Mouse (Mus musculus): ENCODE results near the gene Nme1.
"Not testable (repeated sequence)": the region's sequence is repeated elsewhere in the genome, so short reads cannot be mapped to it uniquely, and the experiment has no call there.

The Nme1 gene

GRCm38 (mm10) chr11:93963013-93963412 is 5.3 kb downstream of the Nme1 start:
- DNase-seq = no peak

- DNase-seq = no peak
These were observed 6.8 kb downstream of the Nme1 start for GRCm38 (mm10) chr11:93961482-93961881.

DNA sequence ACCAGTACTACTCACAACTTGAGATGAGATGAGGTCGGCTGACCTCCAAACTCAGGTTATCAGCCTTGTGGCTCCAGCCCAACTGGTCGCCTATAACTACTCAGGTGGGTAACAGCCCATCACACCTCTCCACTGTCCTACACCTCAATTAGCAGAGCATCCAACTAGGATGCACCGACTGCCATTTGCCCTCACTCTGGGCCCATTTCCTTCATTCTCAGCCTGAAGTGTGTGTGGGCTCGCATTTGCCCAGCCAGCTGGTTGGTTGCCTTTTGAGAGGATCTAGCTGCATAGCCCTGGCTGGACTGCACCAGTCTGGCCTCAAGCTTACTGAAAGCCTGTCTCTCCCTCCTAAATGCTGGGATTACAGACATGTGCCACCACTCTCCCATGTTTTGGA is 10.6 kb downstream of the Nme1 start:
- DNase-seq = no peak

DNA sequence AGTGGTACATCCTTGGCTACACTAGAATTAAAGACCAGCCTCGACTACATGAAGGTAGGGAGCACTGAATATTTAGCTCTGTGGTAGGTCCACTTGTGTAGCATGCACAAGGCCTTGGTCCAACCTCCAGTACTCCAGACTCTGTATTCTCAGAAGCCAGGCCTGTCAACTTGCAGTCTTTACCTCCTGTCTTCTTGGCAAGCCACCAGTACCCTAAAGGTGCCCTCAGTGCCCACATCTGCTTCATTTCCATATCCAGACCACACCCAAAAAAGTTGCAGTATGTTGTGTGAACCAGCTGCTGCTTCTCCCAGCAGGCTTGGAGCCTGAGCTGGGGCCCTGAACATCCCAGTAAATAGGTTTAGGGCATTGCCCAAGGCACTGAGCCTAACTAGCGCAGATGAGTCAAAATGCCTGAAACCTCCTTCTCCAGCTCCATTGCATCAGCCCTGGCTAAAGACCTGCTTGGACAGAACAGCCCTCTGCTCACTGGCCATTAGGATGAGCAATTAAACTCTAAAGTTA is 11.2 kb downstream of the Nme1 start:
- no peak for DNase-seq

DNA sequence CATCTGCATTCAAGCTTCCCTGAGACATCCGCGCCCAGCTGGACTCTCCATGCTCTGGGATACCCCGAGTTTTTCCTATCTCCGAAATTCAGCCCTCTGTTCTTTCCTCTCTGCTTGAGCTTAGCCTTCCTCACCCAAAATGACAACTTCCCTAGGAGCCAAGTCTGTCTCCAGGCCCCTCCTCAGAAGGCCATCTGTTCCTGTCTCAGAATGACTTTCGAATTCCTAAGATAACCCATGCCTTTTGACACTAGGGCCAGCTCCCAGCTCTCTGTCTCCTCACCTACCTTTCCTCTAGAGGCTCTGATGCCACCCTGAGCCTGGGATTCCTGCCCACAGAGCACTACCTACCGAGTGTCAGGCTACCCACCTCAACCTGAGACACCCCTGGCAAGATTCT is 12.2 kb downstream of the Nme1 start, which contains the start of gene Nme2:
Gene Nme2 (minus strand): TSS at position 101 of the 400 bp plus-strand sequence.
- DNase-seq = peak; percentile 12 to 20

DNA sequence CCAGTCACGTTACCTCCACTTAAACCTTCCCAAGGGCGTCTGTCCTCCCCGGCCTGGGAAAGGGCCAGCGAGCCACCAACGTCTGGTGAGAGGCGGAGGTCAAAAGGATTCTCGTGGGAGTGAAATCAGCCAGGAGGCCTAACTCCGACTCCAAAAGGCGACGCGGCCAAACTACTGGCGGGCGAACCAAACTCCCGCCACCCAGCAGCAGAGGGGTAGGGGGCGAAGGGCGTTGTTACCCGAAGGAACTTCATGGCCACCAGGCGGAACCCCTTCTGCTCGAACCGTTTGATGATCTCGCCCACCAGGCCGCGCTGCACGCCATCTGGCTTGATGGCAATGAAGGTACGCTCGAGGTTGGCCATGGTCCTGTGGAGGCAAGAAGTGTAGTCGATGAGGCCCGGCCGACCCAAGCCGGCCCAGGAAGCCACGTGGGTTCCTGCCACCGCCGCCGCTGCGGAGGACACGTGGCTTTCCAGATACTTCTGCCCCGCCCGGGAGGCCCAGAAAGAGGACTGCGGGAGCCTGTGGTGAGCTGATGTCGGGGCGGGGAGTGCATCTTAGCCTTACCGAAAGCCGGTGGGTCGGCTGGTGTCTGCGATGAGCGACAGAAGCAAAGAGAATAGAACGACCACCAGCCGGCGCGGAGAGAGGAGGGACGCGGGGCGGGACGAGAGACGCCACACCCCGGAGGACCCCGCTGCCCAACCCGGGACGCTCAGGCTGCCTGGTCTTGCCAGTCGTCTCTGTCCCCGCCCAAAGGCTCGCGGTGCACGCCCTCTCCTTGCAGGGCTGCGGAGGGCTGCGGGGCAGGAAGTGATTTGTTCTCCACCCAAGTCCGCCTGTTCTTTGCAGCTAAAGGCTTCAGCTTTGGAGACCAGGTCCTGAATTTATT is 12.8 kb downstream of the Nme1 start:
- DNase-seq = peak; percentile 75 to 81

DNA sequence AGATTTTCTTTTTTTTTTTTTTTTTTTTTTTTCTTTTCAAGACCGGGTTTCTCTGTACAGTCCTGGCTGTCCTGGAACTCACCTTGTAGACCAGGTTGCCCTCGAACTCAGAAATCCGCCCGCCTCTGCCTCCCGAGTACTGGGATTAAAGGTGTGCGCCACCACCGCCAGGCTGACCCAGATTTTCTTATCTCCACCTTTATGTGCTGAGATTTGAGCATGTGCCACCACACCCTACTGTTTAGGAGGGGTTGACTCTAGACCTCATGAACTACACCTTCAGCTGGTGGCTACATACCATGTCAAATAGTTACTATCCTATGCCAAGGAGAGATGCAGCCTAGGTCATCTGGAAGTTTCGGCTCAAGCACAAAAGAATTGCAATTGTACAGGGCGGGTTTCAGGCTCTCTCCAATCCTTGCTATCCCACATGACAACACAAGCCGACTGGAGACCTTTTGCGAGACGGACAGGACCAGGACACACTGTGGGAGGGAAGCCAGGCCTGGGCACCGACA is 13.5 kb downstream of the Nme1 start:
- DNase-seq = no peak

- DNase-seq = no peak
These were observed 15.9 kb downstream of the Nme1 start for GRCm38 (mm10) chr11:93952376-93952775.

GRCm38 (mm10) chr11:93950045-93950444 is 18.3 kb downstream of the Nme1 start:
- DNase-seq = no peak

DNA sequence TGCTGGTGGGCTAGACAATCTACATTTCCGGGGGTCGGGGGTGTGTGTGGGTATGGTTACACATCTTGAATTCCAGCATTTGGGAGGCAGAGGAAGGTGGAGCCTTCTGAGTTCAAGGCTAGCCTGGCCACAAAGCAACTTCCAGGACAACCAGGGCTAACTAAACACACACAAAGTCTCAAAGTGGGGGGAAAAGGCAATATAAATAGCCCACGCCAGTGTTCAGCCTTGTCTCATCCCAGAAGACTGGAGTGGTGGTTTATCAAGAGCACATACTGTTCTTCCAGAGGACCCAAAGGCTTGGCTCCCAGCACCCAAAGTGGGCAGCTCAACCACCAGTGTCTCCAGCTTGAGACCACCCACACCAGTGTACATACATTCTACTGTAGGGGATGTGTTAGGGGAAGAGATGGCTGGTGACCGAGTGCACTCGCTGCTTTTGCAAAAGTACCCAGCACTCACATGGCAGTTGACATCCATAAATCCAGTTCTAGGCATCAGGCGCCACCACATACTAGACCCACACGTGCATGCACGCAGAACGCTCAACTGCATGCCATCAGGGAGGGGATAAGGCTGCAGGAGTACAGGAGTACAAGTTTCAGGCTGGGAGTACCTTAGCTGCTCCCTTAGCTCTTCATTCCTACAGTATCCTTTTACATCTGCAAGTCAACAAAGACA is 19.3 kb downstream of the Nme1 start:
- DNase-seq = no peak

- DNase-seq = no peak
These were observed 23.3 kb downstream of the Nme1 start for GRCm38 (mm10) chr11:93944986-93945385.

DNA sequence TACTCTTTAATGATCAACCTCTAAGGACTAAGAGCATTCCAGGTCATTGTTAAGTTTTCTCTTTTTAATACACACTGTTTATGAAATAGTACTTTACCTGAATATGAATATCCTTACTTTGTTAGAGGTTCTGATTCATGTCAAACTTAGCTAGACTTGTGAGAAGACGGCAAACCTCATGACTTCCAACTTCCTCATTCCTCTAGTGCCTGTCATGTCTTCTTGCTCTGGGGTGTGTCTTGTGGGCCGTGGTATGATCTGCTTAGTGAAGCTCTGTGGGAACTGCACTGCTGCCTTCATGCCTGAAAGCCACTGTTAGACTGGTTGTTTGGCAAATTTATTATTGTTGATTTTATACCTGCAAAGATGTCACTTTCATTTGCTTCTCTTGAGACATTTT is 27.4 kb downstream of the Nme1 start:
- no peak for DNase-seq

DNA sequence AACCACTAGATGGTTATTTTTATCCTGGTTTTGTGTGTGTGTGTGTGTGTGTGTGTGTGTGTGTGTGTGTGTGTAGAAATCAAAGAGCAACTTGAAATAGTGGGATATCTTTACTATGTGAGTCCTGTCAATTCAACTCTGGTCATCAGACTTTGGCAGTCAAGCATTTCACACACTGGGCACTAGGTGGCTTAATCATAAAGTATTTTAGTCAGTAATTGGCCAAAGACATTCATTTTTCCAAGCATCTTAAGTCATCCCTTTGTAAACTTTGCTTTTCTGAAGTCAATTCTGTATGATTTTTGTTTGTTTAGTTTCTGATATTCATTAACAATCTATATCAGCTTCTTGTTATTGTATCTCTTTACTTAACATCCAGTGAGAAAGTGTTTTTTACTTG is 39.2 kb downstream of the Nme1 start:
- no peak for DNase-seq

DNA sequence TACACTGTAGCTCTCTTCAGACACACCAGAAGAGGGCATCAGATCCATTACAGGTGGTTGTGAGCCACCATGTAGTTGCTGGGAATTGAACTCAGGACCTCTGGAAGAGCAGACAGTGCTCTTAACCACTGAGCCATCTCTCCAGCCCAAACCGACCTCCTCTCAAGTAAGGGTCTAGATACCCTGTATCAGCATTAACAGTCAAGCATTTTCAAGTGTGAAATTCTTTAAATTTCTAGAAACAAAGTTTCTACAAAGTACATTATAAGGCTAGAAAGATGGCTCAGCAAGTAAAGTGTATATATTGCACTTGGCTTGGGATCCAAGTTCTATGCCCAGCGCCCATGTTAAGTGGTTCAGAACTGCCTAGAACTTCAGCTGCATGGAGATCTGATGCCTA is 53.3 kb downstream of the Nme1 start:
- not testable (repeated sequence) for DNase-seq

DNA sequence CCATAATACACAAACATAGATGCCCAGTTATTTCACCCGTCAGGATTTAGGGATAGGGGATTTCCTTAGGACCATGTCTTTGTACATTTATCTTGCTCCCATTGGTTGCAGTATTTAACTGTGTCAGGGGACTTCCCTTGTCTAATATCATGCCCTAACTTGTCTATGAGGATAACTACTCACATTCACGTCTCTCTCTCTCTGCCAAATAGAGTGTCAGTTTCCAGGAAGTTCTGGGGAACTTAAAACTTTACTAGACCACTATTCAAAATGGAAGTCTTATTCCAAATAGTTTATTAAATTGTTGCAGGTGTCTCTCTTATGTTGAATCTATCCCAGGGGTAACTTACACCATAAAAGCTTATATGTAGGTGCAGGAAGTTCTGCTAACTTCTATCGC is 56.7 kb downstream of the Nme1 start:
- no peak for DNase-seq

- no peak for DNase-seq
These were observed 59.5 kb downstream of the Nme1 start for GRCm38 (mm10) chr11:93908829-93909228.

GRCm38 (mm10) chr11:93907839-93908238 is 60.5 kb downstream of the Nme1 start:
- DNase-seq = no peak

All from cerebellum, postnatal 36 days (tissue).